Mouse (Mus musculus) retina, postnatal 7 days (tissue): ENCODE measurements around the gene Trim65.
"Not testable (repeated sequence)": the region's sequence is repeated elsewhere in the genome, so short reads cannot be mapped to it uniquely, and the experiment has no call there.

Source experiments
- DNase-seq: peaks from one replicate; pipeline ENCODE4 v3.0.0-alpha.2; 2012; ENCODE audit warnings: low read depth, low spot score

The Trim65 gene

GRCm38 (mm10) chr11:116138468-116139138, 7.7 kb upstream of the Trim65 start, which contains the start of gene Mrpl38:
Gene Mrpl38 (minus strand): TSS chr11:116138868.
- DNase-seq: peak; percentile 90

GRCm38 (mm10) chr11:116138096-116138467, 7.2 kb upstream of the Trim65 start:
- no peak for DNase-seq

DNA sequence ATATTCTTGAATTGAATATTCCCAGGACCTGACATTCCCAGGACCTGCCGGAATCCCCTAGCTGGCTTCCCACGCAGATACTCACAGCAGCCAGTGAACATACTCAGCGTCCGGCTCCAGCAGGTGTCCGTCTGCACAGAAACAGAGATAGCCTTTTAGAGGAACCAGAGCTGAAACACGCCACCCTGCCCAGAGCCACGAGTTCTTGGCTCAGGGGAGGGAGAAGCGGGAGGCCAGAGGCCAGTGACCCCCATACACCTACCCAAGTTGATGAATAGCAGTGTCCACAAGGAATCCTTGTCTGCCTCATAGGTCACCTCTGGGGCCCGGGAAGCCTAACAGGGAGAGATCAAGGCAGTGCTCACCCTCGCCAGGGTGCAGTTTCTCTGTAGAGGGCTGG, 3.2 kb upstream of the Trim65 start:
- DNase-seq: no peak

GRCm38 (mm10) chr11:116133497-116133896, 2.6 kb upstream of the Trim65 start:
- DNase-seq: no peak

- no peak for DNase-seq
Measured at GRCm38 (mm10) chr11:116132366-116133333, 1.7 kb upstream of the Trim65 start.

GRCm38 (mm10) chr11:116131349-116132170, 632 bp upstream of the Trim65 start:
- no peak for DNase-seq

DNA sequence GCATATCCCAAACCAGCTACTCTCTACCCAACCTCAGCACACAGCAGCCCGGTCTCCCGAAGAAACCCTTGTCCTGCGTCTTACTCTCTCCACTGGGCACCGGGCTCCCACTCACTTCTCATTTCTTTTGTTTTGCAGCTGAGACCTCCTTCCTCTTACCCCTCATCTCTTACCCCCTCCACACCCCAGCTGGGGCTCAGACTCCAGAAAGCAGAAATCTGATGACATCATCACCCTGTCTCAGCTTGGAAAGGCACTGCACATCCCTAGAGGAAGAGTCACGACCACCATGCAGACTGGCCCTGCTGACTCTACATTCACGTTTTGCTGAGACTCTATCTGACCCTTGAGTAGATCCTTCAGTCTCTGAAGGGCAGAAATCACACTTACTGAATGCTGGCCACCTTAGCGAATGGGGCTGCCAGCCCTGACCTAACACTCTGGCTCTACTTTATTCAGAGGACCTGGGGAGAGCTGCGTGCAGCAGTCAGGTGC, 888 bp downstream of the Trim65 start:
- no peak for DNase-seq

DNA sequence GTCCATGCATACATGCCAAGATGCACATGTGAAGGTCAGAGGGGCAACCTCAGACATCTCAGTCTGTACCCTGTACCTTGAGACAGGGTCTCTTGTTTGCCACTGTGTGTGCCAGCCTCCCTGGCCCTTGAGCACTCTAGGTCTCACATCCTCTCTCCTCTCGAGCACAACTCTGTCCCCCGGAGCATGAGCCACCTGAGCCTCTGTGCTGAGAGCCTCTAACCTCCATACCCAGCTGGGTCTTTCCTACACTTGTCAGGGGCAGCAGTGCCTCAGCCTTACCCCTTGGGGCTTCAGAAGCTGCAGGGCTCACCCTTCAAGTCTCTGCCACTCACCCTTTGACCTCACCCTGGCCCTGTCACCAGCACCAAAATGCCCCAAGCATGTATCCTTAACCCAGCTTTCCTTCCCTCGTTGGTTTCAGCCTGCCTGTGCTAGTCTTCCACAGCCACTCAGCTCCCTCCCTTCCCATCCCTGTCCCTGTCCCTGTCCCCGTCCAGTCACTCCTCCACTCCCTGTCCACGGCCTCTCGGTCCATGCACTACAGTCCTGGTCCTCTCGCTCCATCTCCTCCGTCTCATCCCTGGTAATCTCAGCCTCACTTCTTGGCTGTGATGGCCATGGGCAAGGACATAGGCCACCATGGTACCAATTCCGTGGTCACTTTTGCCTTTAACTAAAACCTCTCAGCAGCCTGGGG, 1.7 kb downstream of the Trim65 start:
- DNase-seq: no peak

DNA sequence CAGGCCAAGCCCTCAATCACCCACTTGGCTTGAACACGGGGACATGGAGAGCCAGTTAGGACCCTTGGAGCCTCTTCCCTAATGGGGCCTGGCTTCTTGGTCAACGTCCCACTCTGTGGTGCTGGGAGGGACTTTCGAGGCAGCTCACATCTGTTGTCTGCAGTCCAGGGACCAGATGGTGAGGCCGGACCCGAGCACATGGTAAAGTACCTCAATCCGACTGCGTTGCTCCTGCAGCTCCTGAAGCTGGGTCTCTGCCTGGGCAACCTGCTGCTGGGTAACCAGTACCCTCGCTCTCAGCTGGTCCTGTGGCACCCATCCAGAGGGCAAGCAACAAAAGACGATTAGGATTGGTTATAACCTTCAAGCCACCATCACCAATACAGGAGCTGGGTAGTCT, 2.9 kb downstream of the Trim65 start:
- DNase-seq: no peak

- peak; percentile 60 for DNase-seq
Measured at GRCm38 (mm10) chr11:116127156-116127980, 3.6 kb downstream of the Trim65 start, which contains the start of gene Trim47. Gene Trim47 (minus strand): TSS chr11:116127210.

DNA sequence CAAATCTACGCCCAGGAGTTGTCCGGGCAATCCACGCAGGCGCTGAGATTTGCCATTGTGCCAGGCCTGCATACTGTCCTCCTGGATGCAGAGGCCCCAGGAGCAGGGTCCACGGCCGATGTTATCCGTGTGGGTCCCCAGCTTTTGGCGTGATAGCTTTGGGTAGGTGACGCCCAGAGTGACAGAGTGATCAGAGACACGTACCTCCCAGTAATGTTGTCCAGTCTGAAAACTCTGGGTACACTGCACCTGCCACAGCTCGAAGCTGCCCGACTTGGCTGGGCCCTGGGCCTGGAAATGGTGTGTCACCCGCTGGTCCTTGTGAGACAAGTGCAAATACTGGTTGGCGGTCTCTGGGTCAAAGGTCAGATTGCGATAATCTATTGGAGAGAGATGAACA, 4.7 kb downstream of the Trim65 start:
- no peak for DNase-seq

GRCm38 (mm10) chr11:116121731-116122245, 9.1 kb downstream of the Trim65 start:
- not testable (repeated sequence) for DNase-seq

DNA sequence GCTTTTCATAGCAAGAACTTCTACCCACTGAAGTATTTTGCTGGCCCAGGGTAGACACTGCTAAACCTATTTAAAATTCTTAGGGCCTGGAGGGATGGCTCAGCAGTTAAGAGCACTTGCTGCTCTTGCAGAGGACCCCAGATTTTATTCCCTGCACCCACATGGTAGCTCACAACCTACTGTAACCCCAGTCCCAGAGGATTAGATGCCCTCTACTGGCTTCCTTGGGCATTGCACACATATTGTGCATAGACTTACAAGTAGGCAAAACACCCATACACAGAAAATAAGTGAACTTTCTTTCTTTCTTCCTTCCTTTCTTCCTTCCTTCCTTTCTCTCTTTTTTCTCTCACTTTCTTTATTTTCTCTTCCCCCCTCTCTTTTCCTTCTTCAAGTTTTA, 13.1 kb downstream of the Trim65 start:
- DNase-seq: no peak

DNA sequence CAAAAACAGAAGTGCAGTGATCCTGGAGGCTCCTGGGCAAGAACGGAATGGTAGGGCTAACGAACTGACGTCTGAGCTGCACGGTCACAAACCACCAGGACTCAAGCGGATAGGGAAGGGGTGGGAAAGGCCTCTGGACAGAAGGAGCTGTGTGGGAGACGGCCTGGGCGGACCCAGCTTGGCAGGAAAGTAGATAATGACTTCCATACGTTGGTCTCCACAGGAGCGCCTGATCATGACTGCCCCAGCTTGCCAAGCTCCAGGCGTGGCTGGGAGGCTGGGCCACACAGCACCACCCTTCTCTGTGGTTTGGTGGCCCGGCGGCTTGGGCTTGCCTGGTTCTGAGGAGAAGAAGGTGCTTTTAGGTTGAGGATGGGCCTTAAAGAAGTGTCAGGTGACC, 13.7 kb downstream of the Trim65 start:
- no peak for DNase-seq

DNA sequence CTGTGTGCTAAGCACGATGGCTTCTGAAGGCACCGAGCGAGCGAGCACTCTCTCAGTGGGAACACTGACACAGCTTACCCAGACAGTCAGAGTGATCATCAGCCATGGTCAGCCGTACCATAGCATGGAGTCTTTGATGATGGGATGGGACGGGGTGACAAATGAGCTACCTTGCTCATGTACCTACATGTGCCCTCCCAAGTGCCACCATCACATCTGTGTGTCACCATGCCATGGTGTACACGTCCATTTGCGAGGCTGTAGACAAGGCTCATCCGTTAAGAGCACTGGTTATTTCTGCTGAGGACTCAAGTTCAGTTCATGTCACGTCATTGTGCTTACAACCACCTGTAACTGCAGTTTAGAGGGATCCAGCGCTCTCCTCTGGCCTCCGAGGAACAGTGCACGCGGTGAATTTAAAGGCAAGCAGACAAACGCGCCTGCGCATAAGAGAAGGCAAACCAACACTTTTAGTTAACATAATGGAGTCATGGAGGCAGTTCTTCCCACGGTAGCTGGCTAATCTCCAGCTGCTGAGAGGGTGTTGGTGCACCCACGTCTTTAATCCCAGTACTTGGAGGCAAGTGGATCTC, 19.2 kb downstream of the Trim65 start:
- DNase-seq: no peak

GRCm38 (mm10) chr11:116111067-116111466, 19.9 kb downstream of the Trim65 start:
- DNase-seq: no peak

DNA sequence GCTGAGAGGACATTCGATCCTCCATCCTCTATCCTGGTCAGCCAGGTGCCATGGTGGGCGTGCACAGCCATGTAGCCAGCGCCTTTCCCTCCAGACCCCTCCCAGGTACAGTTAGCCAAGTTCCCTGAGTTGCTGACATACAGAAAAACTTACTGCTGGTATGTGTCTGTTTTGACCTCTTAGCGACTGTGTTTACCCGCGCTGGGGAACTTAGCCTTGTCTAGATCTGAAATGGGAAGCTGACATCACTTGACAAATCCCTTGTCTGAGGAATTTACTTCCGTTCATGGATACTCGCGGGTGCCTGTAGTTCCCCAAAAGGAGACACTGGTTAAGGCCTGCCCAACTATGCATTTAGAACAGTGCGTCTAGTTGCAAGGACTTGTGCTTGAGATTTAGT, 20.4 kb downstream of the Trim65 start:
- no peak for DNase-seq

- DNase-seq: no peak
Measured at GRCm38 (mm10) chr11:116110131-116110530, 20.8 kb downstream of the Trim65 start.

- no peak for DNase-seq
Measured at GRCm38 (mm10) chr11:116109441-116110081, 21.4 kb downstream of the Trim65 start.
